Mouse (Mus musculus) left cerebral cortex, postnatal 14 days (tissue): ENCODE results near the gene Nmral1. TPM values are rescaled to one million over a fixed set of nuclear protein-coding genes. Genes with fewer than 3 reads are reported as not detected.

ENCODE experiments used
- DNase-seq, 2 experiments: peaks; one replicate each; pipeline ENCODE4 v3.0.0; 2021 to 2022; ENCODE audit warnings: low spot score in 2 of 2, mixed read lengths in 1 of 2
- intact Hi-C: fragments of 180-260 bp; cut with DNase I; formaldehyde crosslinking; loops from one replicate; pipeline ENCODE4 v1.15.1; 2025
- total RNA-seq, 2 experiments: library from RNA; stranded (reverse); gene quantifications; 2 replicates each; pipeline ENCODE4 v1.2.3; 2021

Nmral1 gene
- total RNA-seq, 2 experiments from 2014 or later: 8.3 to 10.0 TPM

DNA sequence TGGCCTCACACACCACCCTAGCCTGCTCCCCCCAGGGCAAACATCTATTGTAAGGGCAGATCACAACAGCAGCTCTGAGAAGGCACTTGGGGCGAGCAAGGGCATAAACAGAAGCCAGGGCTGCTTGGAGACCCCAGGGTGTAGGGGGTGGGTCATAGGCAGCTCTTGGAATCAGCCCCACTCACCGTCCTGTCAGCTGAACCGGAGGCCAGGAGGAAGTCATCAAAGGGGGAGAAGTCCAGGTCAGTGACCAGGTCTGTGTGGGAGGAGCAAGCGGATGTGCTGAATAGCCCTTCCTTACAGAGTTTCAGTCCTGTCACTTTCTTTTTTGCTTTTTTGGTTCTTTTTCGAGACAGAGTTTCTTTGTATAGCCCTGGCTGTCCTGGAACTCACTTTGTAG is 48.8 kb downstream of the Nmral1 start:
- intact Hi-C loops: no loop called here
- no peak for DNase-seq

DNA sequence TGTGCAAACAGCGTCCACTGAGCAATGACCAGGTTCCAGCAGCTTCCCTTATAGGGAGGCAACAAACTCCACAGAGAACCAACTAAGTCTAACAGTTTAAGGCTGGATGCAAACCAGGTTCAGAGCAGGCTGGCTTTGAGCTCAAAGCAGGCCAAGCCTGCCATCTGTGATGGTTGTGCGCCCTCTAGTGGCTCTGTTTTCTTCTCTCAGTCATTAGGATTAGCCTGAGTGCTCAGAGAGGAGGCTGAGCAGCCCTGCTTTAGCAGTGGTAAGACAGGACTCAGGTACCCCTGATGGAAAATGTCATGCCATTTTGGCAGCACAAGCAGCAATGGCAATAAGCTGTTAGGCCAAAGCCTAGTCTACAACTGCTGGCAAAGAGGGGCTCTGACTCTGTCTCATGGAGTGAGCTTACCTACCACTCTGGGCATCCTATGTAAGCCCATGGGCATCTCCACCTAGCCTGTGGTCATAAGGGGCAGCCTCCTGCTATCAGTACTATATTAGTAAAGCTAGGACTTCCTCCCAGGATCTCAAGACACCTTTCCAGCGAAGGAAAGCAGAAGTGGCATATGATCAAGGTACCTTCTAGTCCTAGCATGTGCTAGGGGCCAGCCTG is 51.9 kb downstream of the Nmral1 start:
- peak; percentile 90 to 93 for DNase-seq
- intact Hi-C loops: loop anchor here (1.0 kb wide), 1 partner anchor 37 kb away; no protein-coding TSS in a partner anchor

DNA sequence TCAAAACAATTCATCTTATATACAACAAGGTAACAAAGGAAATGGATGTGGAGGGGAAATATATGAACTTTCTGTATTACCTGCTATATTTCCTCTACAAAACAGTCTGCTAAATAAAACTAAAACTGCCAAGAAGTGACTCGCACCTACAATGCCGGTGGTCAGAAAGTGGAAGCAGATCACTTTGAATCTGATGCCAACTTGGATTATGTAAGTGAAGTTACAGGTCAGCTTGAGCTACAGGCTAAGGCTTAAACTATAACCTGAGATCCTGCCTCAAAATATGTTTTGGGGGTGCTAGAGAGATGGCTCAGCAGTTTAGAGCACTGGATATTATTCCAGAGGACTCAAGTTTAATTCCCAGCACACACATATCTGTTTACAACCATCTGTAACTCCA is 53.4 kb downstream of the Nmral1 start:
- DNase-seq: no peak
- intact Hi-C loops: no loop called here

DNA sequence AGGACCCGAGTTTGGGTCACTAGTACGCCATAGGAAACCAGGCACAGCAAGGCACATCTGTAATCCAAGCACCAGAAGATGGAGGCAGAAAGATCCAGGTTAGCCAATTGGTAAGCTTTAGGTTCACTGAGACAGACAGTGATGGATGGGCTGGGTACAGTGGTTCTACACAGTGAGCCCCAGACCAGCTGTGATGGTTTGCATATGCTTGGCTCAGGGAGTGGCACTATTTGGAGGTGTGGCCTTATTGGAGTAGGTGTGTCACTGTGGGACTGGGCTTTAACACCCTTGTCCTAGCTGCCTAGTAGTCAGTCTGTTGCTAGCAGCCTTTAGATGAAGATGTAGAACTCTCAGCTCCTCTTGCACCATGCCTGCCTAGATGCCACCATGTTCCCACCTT is 55.4 kb downstream of the Nmral1 start:
- DNase-seq: no peak
- intact Hi-C loops: loop anchor here (5.0 kb wide), 1 partner anchor 112 kb away; no protein-coding TSS in a partner anchor

DNA sequence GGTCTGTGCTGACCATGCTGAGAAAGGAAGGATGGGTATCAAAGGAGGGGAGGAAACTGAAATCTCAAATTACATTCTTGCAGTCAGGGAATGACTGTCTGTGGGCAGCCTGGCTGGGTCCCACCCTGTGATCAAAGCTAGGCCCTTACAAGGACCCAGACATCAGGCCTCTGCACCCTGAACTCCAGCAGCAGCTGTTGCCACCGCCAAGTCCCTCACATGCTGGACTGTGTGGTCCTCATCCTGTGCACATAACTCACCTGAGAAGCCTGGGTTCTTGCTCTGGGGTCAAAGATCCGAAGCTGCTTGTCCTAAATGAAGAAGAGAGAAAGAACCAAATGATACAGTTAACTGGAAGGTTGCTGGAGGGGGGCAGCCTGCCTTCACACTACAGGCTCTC is 57.6 kb downstream of the Nmral1 start:
- no peak for DNase-seq
- intact Hi-C loops: loop anchor here (5.0 kb wide), 1 partner anchor 109 kb away; no protein-coding TSS in a partner anchor

Other genes starting within 250 kb of the Nmral1 start
- 10 to 100 TPM; 14.2 to 18.8 TPM for gene Srl, start 177.5 kb downstream of the Nmral1 start, total RNA-seq
- 1 to 10 TPM; 2.8 to 3.1 TPM for gene Tfap4, start 159.5 kb downstream of the Nmral1 start, total RNA-seq
- gene Glis2, start 124.6 kb downstream of the Nmral1 start, total RNA-seq: 10 to 100 TPM; 16.3 to 18.0 TPM
- 10 to 100 TPM; 81.6 to 82.8 TPM for gene Pam16, start 94.4 kb downstream of the Nmral1 start, total RNA-seq
- 10 to 100 TPM in 1 of 2 experiments, 1 to 10 TPM in 1; 8.3 to 10.9 TPM for gene Vasn, start 79.4 kb downstream of the Nmral1 start, total RNA-seq
- gene Dnaja3, start 79.4 kb downstream of the Nmral1 start, total RNA-seq: 10 to 100 TPM; 63.6 to 65.9 TPM
- gene Coro7, start 39.6 kb downstream of the Nmral1 start, total RNA-seq: 10 to 100 TPM; 81.1 to 93.9 TPM
- gene Hmox2, start 7.0 kb upstream of the Nmral1 start, total RNA-seq: 10 to 100 TPM; 73.2 to 76.1 TPM
- gene Cdip1, start 70.9 kb upstream of the Nmral1 start, total RNA-seq: 100 to 1,000 TPM; 162 to 163 TPM
- not detected for gene 4930562C15Rik, start 116.1 kb upstream of the Nmral1 start, total RNA-seq
- gene Ubald1, start 161.0 kb upstream of the Nmral1 start, total RNA-seq: 10 to 100 TPM; 81.6 to 86.7 TPM
- 100 to 1,000 TPM; 198 to 203 TPM for gene Mgrn1, start 166.9 kb upstream of the Nmral1 start, total RNA-seq
- 10 to 100 TPM; 66.7 to 70.3 TPM for gene Nudt16l1, start 219.4 kb upstream of the Nmral1 start, total RNA-seq
- gene Anks3, start 244.8 kb upstream of the Nmral1 start, total RNA-seq: 10 to 100 TPM; 50.1 TPM